Mouse (Mus musculus): ENCODE results near the gene Il2rg. TPM values are rescaled to one million over a fixed set of nuclear protein-coding genes. Genes with fewer than 3 reads are reported as not detected.

Gene Il2rg
- polyA plus RNA-seq, 1 experiment from 2014 or later, result 4.8 TPM

DNA sequence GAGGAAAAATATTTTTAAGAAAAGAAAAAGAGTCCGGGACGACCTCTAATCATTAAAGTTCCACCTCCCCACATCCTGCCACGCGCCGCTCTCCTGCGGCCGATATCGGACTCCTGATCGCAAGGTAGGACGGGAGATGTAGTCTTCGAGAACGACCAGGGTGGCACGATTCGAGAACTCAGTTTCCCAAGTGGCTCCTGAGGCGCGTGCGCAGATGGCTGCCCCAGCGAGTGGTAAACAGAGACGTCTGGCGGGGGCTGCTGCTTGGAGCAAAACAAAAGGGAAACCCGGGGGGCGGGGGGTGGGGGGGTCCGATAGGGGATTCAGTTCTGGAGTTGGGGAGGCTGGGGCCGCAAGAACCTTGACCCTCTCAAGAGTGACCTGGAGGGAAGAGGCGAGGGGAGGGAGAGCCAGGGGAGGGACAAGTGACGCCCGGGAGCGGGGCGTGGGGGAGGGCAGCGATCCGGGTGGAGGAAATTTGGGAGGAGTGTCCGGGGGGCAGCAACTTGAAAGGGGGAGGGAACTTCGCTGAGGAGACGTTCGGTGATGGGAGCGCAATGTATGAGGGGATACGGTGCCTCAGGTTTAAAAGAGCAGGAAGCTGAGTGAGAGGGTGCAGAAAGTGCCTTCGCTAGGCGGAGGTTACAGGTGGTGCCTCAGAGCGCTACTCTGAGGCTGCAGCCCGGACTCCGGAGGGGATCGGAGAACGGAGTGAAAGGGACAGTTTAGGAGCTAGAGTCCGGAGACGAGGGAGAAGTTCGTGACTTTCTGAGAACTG is 13.9 kb downstream of the Il2rg start, which contains the start of gene Foxo4:
Gene Foxo4 (plus strand): TSS at position 577 of the 778 bp plus-strand sequence.
- Histone ChIP-seq H3K36me3 (peaks cover 10% of the 10 kb centered on the region; the same call in 1 of the 2 replicates), H3K27ac (peak within 1 kb of the TSS; percentile 87), H3K27me3 (ENCODE audit: insufficient read depth, poor library complexity, severe bottlenecking) (peaks cover 23% of the 10 kb centered on the region), H3K4me1 (replicated peaks) (peaks cover 12% of the 10 kb centered on the region; the same call in 1 of the 2 replicates), H3K4me3 (peak within 1 kb of the TSS; percentile 59), H3K9me3 (no peaks in the 10 kb centered on the region)
- peak; percentile 86 for DNase-seq (ENCODE audit: low spot score)
- 19% methylated on average over 47 of the region's 47 CpGs for WGBS

- Histone ChIP-seq H3K27me3 (ENCODE audit: insufficient read depth, poor library complexity, severe bottlenecking) (no peaks in the 10 kb centered on the region), H3K4me3 (no peak overlapping the region), H3K27ac (no peak overlapping the region), H3K4me1 (replicated peaks) (no peaks in the 10 kb centered on the region), H3K9me3 (no peaks in the 10 kb centered on the region), H3K36me3 (no peaks in the 10 kb centered on the region)
- DNase-seq (ENCODE audit: low spot score), result no peak
- WGBS, result 12% methylated on average over 1 of the region's 1 CpGs
These were observed 23.0 kb downstream of the Il2rg start for GRCm38 (mm10) chrX:101245011-101245410.

DNA sequence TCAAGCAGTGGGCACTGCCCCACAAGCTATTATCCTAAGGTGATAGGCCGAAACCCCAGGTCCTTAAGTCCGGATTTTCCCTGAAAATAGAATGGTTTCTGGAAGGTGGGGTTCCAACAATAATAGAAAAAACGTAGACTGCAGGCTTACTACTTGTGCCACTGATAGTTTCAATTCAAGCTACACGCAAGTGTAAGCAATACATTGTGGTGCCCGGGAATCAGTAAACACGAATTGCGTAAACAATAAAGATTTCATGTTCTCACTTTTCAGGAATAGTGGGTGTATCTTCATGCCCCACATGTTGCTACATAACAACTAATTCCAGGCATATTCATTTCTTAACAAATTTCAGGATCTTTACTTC is 45.3 kb downstream of the Il2rg start:
- no peaks in the 10 kb centered on the region for H3K9me3 ChIP-seq
- H3K36me3 ChIP-seq, result peaks cover 7% of the 10 kb centered on the region; the same call in 1 of the 2 replicates
- WGBS, result 36% methylated on average over 7 of the region's 7 CpGs
- peaks cover 12% of the 10 kb centered on the region for H3K27me3 ChIP-seq (ENCODE audit: insufficient read depth, poor library complexity, severe bottlenecking)
- 0 out of 2 replicates have a peak, but pooled peaks cover 6% of the 10 kb centered on the region for H3K4me1 ChIP-seq (replicated peaks)
- H3K4me3 ChIP-seq, result peak overlapping the region; percentile 68
- peak overlapping the region; percentile 74 for H3K27ac ChIP-seq
- DNase-seq (ENCODE audit: low spot score), result no peak

DNA sequence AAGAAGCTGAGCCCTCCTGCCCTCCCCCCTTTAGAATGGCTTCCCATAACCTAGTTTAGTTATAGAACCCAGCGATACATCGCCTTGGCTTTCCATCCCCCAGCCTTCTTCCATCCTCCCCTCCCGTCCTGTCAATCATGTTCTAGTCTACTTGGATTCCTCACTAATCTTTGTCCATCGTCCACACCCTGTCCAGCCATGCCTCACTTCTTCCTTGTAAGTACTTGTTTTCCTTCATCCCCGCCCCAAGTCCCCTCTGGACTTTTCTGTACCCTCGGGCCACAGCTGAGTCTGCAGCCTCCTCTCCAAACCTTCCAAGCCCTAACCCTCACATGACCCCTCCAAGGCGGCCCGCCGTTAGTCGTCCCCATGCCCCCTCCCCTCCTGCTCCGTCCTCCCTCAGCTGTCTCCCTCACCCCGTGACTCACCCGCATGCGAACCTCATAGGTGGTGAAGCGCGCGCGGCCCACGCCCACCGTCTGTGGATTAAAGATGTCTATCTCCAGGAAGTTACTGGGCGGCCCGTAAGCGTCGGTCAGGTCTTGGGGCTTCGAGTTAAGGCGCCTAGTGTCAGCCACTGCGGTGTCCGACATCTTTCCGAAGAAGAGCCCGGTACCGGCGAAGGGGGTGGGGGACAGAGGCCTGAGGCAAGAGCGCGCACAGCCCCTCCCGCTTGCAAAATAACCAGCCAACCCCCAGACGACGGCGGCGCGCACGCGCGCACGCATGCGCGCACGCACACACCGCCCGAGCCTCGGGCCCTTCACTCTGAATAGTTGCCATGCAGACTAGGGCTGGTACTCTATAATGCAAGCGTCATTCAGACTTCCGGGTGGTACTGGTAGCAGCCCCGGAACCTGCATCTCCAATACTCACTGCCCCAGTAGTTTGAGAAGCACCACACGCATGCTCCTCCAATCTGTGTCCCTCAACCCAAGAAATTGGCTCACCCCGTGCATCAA is 45.9 kb downstream of the Il2rg start, which contains the start of gene Snx12:
Gene Snx12 (minus strand): TSS at position 730 of the 962 bp plus-strand sequence.
- H3K9me3 ChIP-seq, result no peaks in the 10 kb centered on the region
- WGBS, result 17% methylated on average over 55 of the region's 55 CpGs
- peaks cover 7% of the 10 kb centered on the region; the same call in 1 of the 2 replicates for H3K36me3 ChIP-seq
- peak; percentile 86 for DNase-seq (ENCODE audit: low spot score)
- H3K27me3 ChIP-seq (ENCODE audit: insufficient read depth, poor library complexity, severe bottlenecking), result peaks cover 12% of the 10 kb centered on the region
- H3K27ac ChIP-seq, result peak within 1 kb of the TSS; percentile 89
- H3K4me1 ChIP-seq (replicated peaks), result 0 out of 2 replicates have a peak, but pooled peaks cover 6% of the 10 kb centered on the region
- peak within 1 kb of the TSS; percentile 68 for H3K4me3 ChIP-seq

Other genes starting within 250 kb of the Il2rg start
- 0.04 TPM in 1 of 2 replicates, not detected in the other for gene Tex11, start 208.6 kb downstream of the Il2rg start, polyA plus RNA-seq (2016; fragmentation: Nextera tagmentation; extraction: Ambion mirVana)
- 0.50 and 1.5 TPM in 2 replicates for gene Slc7a3, start 182.2 kb downstream of the Il2rg start, polyA plus RNA-seq (2016; fragmentation: Nextera tagmentation; extraction: Ambion mirVana)
- gene Snx12, start 45.7 kb downstream of the Il2rg start, polyA plus RNA-seq (2016; fragmentation: Nextera tagmentation; extraction: Ambion mirVana), result 64.3 and 69.3 TPM in 2 replicates
- gene Foxo4, start 13.7 kb downstream of the Il2rg start, polyA plus RNA-seq (2016; fragmentation: Nextera tagmentation; extraction: Ambion mirVana), result 1.3 and 2.3 TPM in 2 replicates
- gene Gm614, start 4.3 kb downstream of the Il2rg start, polyA plus RNA-seq (2016; fragmentation: Nextera tagmentation; extraction: Ambion mirVana), result not detected in 2 replicates
- not detected in 2 replicates for gene Gm20489, start 768 bp upstream of the Il2rg start, polyA plus RNA-seq (2016; fragmentation: Nextera tagmentation; extraction: Ambion mirVana)
- gene Med12, start 5.8 kb upstream of the Il2rg start, polyA plus RNA-seq (2016; fragmentation: Nextera tagmentation; extraction: Ambion mirVana), result 34.7 and 38.6 TPM in 2 replicates
- 5.8 and 14.8 TPM in 2 replicates for gene Nlgn3, start 30.9 kb upstream of the Il2rg start, polyA plus RNA-seq (2016; fragmentation: Nextera tagmentation; extraction: Ambion mirVana)
- 0.46 TPM in 1 of 2 replicates, not detected in the other for gene Gjb1, start 108.1 kb upstream of the Il2rg start, polyA plus RNA-seq (2016; fragmentation: Nextera tagmentation; extraction: Ambion mirVana)
- gene Zmym3, start 152.6 kb upstream of the Il2rg start, polyA plus RNA-seq (2016; fragmentation: Nextera tagmentation; extraction: Ambion mirVana), result 21.4 and 22.0 TPM in 2 replicates
- gene Nono, start 161.1 kb upstream of the Il2rg start, polyA plus RNA-seq (2016; fragmentation: Nextera tagmentation; extraction: Ambion mirVana), result 554 and 625 TPM in 2 replicates
- 1.7 and 2.1 TPM in 2 replicates for gene Itgb1bp2, start 180.8 kb upstream of the Il2rg start, polyA plus RNA-seq (2016; fragmentation: Nextera tagmentation; extraction: Ambion mirVana)